Mouse (Mus musculus) heart, embryonic 15.5 days (tissue): Measurements from ENCODE around the gene Otc. TPM values are rescaled to one million over a fixed set of nuclear protein-coding genes. Genes with fewer than 3 reads are reported as not detected.

Source experiments
- ATAC-seq: fragments of 200-750 bp; cut with Nextera tagmentation; replicated peaks from 2 replicates; pipeline ENCODE4 v1.8.0; 2017; ENCODE audit warnings: low read depth, moderate TSS enrichment; ENCODE audit not compliant: insufficient number of reproducible peaks, insufficient read depth, low FRiP score
- H3K27ac ChIP-seq: fragments of 300-500 bp; sonication (generic); 2 replicates; pipeline ENCODE4 v1.5.1; 2015; ENCODE audit warnings: mild to moderate bottlenecking, inconsistent platforms
- H3K27me3 ChIP-seq: fragments of 300-500 bp; sonication (generic); 2 replicates; pipeline ENCODE4 v1.6.1; 2015; ENCODE audit warnings: inconsistent platforms
- H3K36me3 ChIP-seq: fragments of 300-500 bp; sonication (generic); 2 replicates; pipeline ENCODE4 v1.6.1; 2015; ENCODE audit warnings: mild to moderate bottlenecking, inconsistent platforms
- H3K4me1 ChIP-seq: fragments of 300-500 bp; sonication (generic); replicated peaks from 2 replicates; pipeline ENCODE4 v1.6.1; 2015; ENCODE audit warnings: inconsistent platforms
- H3K4me2 ChIP-seq: fragments of 300-500 bp; sonication (generic); 2 replicates; pipeline ENCODE4 v1.6.1; 2015; ENCODE audit warnings: inconsistent platforms, mild to moderate bottlenecking, moderate library complexity
- H3K4me3 ChIP-seq: fragments of 300-500 bp; sonication (generic); 2 replicates; pipeline ENCODE4 v1.5.1; 2015; ENCODE audit warnings: mild to moderate bottlenecking, inconsistent platforms
- H3K9ac ChIP-seq: fragments of 300-500 bp; sonication (generic); 2 replicates; pipeline ENCODE4 v1.6.1; 2015; ENCODE audit warnings: mild to moderate bottlenecking, inconsistent platforms
- H3K9me3 ChIP-seq: fragments of 300-500 bp; sonication (generic); replicated peaks from 2 replicates; pipeline ENCODE4 v1.6.1; 2016; ENCODE audit warnings: inconsistent platforms
- WGBS: fragments of 180-500 bp; shearing (Covaris S2); methylation state at CpG from one replicate; pipeline ENCODE4 v1.1.7; 2015; ENCODE audit warnings: mixed read lengths; 5-methylcytosine and 5-hydroxymethylcytosine counted together
- polyA plus RNA-seq: library from polyadenylated mRNA; unstranded; fragments of >200 nt; fragmentation: Nextera tagmentation; extraction: Ambion mirVana; gene quantifications from 2 replicates; pipeline ENCODE4 v1.2.1, GENCODE M21; 2015

The Otc gene
- 0.34 TPM in 1 of 2 replicates, not detected in the other for polyA plus RNA-seq

DNA sequence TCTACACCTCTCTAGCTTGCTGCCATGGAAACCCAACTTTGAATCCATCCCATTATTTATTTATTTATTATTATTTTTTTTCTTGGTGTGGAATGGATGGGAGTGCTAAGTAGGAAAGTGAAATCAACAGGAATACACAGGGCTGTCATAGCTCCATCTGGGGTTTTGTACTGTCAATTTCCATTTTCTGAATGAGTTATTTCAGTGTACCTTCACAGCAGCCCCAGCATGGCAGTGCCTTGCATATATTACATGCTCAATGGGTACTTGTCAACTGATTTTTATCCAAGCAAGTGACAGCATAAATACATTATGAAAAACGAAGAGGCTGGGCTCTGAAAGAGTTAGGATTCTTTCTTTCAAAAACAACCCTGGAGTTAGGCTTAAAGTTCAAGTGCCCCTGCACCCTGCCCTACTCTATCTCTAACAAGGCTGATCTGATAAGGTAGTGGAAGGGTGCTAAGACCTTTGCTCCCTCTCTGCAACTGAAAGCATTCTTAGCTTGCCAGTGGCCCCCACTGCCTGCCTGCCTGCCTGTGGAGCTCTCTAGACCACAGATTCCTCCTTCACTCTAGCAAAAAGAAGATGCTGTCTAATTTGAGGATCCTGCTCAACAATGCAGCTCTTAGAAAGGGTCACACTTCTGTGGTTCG is at the start of gene Otc:
Gene Otc, plus strand, starts transcription at position 454 of the 653 bp plus-strand sequence.
- Histone ChIP-seq H3K27ac (no peak within 1 kb of the TSS), H3K4me2 (no peak within 1 kb of the TSS), H3K9ac (no peak within 1 kb of the TSS), H3K36me3 (no peaks in the 10 kb centered on the region), H3K4me3 (no peak within 1 kb of the TSS), H3K4me1 (no peaks in the 10 kb centered on the region), H3K27me3 (no peaks in the 10 kb centered on the region), H3K9me3 (no peaks in the 10 kb centered on the region)
- no peak for ATAC-seq
- WGBS: 49% methylated on average over 2 of the region's 2 CpGs

DNA sequence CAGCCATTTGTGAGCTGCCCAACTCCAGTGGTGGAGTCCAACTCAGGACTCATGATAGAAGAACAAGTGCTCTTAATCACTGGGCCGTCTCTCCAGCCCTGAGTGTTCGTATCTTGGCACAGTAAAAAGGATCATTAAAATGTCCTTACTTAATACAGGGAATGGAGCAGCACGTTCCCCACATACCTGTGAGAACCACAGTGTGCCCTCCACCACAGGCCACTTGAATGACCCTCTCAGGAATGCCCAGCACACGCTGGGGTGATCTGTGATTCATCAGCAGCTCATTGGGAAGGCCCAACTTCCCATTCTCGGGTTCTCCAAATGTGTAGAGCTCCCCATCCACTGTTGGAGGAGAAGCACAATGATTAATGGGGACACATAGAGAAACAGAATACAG is 46.2 kb upstream of the Otc start:
- Histone ChIP-seq H3K4me2 (no peak overlapping the region), H3K27me3 (no peaks in the 10 kb centered on the region), H3K36me3 (no peaks in the 10 kb centered on the region; the same call in 1 of the 2 replicates), H3K4me1 (no peaks in the 10 kb centered on the region), H3K27ac (no peak overlapping the region), H3K9ac (no peak overlapping the region), H3K9me3 (no peaks in the 10 kb centered on the region), H3K4me3 (no peak overlapping the region)
- no peak for ATAC-seq
- 69% methylated on average over 5 of the region's 5 CpGs for WGBS

DNA sequence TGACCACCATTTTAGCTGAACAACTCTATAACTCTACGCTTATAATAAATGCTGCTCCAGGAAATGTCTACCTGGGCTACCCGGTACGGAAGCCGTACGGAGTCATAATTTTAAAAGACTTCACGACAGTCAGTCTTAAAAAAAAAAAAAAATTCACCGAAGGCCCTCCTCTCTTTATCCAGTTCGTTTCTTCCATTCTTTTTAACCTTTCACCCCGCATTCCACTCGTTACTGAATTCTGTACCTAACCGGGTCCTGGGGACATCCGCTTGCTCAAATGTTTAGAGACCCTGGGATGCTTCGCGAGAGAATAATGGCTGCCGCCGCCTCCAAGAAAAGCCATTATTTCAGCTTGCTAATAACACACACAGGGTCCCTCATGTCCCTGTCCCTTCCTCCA is 36.1 kb upstream of the Otc start:
- Histone ChIP-seq H3K9ac (peak overlapping the region; percentile 52), H3K27ac (peak overlapping the region; percentile 84), H3K9me3 (no peaks in the 10 kb centered on the region), H3K4me3 (peak overlapping the region; percentile 69), H3K36me3 (no peaks in the 10 kb centered on the region), H3K27me3 (no peaks in the 10 kb centered on the region), H3K4me2 (peak overlapping the region; percentile 53), H3K4me1 (no peaks in the 10 kb centered on the region)
- 16% methylated on average over 16 of the region's 16 CpGs for WGBS
- ATAC-seq: no peak

DNA sequence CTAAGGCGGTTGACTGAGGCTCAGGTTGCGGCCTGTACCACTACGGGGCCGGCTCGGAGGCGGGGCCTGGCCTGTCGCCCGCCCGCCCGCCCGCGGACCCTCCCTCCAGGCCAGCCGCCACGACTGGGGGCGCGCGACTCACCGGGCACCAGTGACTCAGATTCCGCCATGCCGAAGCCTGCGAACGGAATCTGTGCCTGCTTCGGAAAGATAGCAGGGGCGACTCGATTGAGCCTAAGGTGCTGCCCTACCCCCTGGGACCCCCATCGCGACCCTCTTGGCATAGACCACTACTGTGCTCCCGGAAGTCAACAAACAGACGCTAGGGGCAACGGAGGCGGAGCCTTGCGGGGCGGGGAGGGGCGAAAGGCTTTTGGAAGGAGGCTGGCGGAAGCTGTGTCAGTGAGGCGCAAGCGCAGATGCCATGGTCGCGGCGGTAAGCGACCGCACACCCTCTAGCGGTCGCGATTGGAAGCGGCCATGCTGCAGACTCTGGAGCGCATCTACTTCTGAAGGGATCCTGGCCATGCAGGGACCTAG is 35.6 kb upstream of the Otc start, which contains the start of gene Rpgr:
Gene Rpgr, minus strand, starts transcription at position 511 of the 540 bp plus-strand sequence.
- Histone ChIP-seq H3K4me3 (peak within 1 kb of the TSS; percentile 69), H3K9me3 (no peaks in the 10 kb centered on the region), H3K27ac (peak within 1 kb of the TSS; percentile 84), H3K27me3 (no peaks in the 10 kb centered on the region), H3K4me2 (peak within 1 kb of the TSS; percentile 53), H3K4me1 (no peaks in the 10 kb centered on the region), H3K9ac (peak within 1 kb of the TSS; percentile 52), H3K36me3 (no peaks in the 10 kb centered on the region)
- peak; percentile 99 for ATAC-seq
- 12% methylated on average over 39 of the region's 47 CpGs for WGBS

DNA sequence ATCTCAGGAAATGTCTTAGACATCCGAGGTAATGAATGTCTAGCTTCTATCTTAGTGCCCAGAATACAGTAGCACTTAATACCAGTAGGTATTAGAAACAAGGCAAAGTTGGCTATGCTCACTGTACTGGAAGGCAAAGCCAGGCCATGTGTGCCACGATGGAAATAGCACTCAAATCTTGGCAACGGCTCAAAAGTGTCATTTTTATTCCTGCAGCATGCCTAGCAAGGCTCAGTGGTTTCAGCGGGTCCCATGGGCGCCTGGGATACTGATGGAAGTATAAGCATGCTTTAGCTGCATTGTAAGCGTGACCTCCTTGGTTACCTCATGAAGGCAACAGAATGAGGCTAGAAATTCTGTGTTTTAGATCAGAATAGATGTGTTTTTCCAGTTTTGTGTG is 32.8 kb upstream of the Otc start:
- no peaks in the 10 kb centered on the region for H3K27me3 ChIP-seq
- H3K9ac ChIP-seq: no peak overlapping the region
- ATAC-seq: no peak
- H3K27ac ChIP-seq: no peak overlapping the region
- 45% methylated on average over 6 of the region's 6 CpGs for WGBS
- no peaks in the 10 kb centered on the region for H3K9me3 ChIP-seq
- H3K4me3 ChIP-seq: no peak overlapping the region
- no peak overlapping the region for H3K4me2 ChIP-seq
- H3K4me1 ChIP-seq: no peaks in the 10 kb centered on the region
- H3K36me3 ChIP-seq: no peaks in the 10 kb centered on the region

DNA sequence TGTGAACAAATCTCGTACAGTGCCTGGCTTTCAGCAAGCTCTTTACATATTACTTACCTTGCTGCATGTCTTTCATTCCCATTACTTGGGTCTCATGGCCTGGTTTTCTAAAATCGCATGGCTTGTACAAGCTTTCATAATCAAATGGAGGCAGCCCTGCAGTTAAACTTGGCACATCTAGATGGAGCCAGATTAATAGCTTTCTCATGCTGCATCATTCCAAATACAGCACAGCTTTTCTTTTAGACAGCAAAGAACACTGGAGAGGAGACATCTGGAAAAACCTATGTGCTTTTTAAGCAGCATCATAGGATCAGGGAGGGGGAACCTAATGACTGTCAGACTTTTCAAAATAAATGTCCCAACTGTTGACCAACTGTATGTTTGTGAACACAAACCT is 19.1 kb upstream of the Otc start:
- Histone ChIP-seq H3K4me3 (no peak overlapping the region), H3K27me3 (no peaks in the 10 kb centered on the region), H3K9me3 (no peaks in the 10 kb centered on the region), H3K4me1 (no peaks in the 10 kb centered on the region), H3K36me3 (no peaks in the 10 kb centered on the region), H3K4me2 (no peak overlapping the region), H3K27ac (no peak overlapping the region), H3K9ac (no peak overlapping the region)
- WGBS: 61% methylated on average over 2 of the region's 2 CpGs
- no peak for ATAC-seq

DNA sequence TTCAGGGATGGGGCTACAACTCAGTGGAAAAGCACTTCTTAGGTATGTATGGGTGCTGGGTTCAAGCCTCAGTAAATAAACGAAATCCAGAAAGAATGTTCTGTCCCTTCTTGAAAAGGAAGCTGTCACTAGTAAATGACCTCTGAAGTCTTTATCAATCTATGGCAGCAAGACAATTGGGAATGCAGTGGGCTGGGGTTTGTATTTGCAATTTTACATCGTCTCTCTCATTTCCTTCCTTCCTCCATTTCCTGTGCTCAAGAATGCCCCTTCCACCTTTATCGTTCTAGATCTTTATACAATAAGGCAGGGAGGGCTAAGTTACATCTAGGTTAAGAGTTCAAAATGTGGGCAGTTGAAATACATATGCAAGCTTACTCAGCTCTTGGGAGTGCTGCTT is 17.5 kb upstream of the Otc start:
- no peak overlapping the region for H3K9ac ChIP-seq
- no peak for ATAC-seq
- H3K36me3 ChIP-seq: no peaks in the 10 kb centered on the region
- 64% methylated on average over 3 of the region's 3 CpGs for WGBS
- H3K4me1 ChIP-seq: no peaks in the 10 kb centered on the region
- no peaks in the 10 kb centered on the region for H3K9me3 ChIP-seq
- H3K27me3 ChIP-seq: no peaks in the 10 kb centered on the region
- no peak overlapping the region for H3K4me2 ChIP-seq
- no peak overlapping the region for H3K4me3 ChIP-seq
- H3K27ac ChIP-seq: no peak overlapping the region

DNA sequence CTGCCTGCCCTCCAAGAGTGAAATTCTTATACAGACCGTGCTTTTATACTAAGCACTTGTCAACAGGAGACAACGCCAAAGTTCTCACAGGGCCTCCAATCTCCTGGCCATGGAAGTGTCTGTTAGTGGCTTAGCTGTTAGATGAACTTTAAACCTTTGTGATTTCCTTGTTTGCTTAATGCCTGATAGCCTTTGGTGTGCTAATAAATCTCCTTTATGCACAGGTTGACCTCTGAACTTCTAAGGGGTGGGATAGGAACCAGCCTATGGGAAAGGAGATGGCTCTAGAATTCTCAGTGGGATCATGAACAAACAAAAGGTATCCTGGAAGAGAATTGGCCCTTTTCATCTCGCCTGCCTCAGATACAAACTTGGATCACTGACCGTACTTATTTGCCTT is 12.6 kb upstream of the Otc start:
- WGBS: 63% methylated on average over 4 of the region's 4 CpGs
- no peak overlapping the region for H3K4me3 ChIP-seq
- H3K4me2 ChIP-seq: no peak overlapping the region
- no peaks in the 10 kb centered on the region for H3K9me3 ChIP-seq
- no peak for ATAC-seq
- H3K27me3 ChIP-seq: no peaks in the 10 kb centered on the region
- H3K4me1 ChIP-seq: no peaks in the 10 kb centered on the region
- no peak overlapping the region for H3K9ac ChIP-seq
- no peak overlapping the region for H3K27ac ChIP-seq
- no peaks in the 10 kb centered on the region for H3K36me3 ChIP-seq

DNA sequence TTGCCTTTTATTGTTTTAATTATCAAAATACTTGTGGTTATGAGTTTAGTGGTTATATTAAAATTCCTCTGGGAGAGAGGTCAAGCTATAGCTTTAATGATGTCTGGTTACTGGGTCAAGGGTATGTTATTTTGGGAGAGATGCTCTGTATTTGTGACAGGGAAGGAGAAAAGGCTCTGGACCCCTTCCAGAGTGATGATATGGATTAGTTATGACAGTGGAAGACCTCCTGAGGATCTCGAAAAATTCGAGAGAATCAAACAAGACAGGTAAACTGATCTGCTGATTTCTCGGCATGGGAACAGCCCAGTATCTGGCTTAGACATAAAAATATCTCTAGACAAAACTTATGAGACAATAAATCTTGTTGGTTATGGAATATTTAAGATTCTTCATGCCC is 8.2 kb upstream of the Otc start:
- no peak for ATAC-seq
- Histone ChIP-seq H3K4me3 (no peak overlapping the region), H3K9me3 (no peaks in the 10 kb centered on the region), H3K36me3 (no peaks in the 10 kb centered on the region), H3K9ac (no peak overlapping the region), H3K4me1 (no peaks in the 10 kb centered on the region), H3K27me3 (no peaks in the 10 kb centered on the region), H3K27ac (no peak overlapping the region), H3K4me2 (no peak overlapping the region)
- WGBS: 65% methylated on average over 3 of the region's 3 CpGs

DNA sequence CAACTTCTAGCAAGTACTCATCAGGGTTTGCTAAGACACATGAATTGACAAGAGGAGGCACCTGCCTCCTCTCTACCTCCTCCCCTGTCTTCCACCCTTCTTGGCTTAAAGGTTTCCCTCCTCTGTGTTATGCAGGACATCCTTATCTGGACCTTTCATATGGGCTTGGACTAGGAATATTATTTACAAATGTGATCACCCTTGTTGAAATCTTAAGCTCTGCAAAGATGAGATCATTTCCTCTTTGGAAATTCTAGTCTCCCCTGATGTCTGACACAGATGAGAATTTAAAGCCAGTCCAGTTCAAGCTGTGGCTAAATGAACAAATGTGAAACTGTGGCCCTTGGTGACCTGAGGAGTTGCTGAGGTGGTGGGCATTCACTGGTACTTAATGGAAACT is 748 bp upstream of the Otc start:
- H3K36me3 ChIP-seq: no peaks in the 10 kb centered on the region
- H3K27me3 ChIP-seq: no peaks in the 10 kb centered on the region
- no peak overlapping the region for H3K27ac ChIP-seq
- H3K9ac ChIP-seq: no peak overlapping the region
- H3K9me3 ChIP-seq: no peaks in the 10 kb centered on the region
- no peak for ATAC-seq
- no peak overlapping the region for H3K4me2 ChIP-seq
- no peak overlapping the region for H3K4me3 ChIP-seq
- H3K4me1 ChIP-seq: no peaks in the 10 kb centered on the region

DNA sequence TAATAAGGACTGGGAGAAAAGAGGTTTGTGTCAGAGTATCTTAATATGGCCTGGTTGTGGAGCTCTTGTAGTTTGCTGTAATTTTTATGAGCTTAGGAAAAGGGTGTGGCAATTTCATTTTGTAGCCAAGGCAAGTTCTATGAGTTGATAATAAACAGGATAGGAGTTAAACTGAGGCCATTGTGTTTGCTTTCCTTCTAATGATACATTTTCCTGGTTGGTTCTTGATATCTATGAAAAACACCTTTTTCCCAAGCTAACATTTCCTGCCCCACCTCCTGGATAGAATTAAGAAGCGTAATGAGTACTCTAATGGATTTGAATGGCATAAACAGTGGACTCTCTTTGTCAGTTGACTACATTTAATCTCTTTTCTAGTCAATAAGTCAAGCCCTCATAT is 5.7 kb downstream of the Otc start:
- ATAC-seq: no peak
- Histone ChIP-seq H3K9ac (no peak overlapping the region), H3K4me2 (no peak overlapping the region), H3K9me3 (no peaks in the 10 kb centered on the region), H3K27ac (no peak overlapping the region), H3K36me3 (no peaks in the 10 kb centered on the region), H3K4me3 (no peak overlapping the region), H3K27me3 (no peaks in the 10 kb centered on the region), H3K4me1 (no peaks in the 10 kb centered on the region)
- 81% methylated on average over 1 of the region's 1 CpGs for WGBS

DNA sequence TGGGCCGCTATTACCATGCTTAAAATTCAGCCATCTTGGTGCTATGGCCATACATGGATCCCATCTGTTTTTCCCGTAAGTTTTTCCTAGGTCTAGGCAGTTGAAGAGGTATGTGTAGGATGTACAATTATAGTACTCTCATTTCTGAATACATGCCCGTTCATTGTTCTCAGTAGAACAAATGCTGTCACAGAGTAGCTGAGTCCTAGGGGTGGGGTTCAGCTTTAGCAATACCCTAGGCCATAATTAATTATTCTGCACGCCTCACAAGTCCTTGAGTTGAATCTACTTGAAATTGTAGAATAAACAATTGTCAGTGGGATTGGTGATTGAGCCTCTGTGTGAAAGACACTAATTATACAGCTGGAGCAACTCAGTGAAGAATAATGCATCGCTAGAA is 6.2 kb downstream of the Otc start:
- 61% methylated on average over 5 of the region's 5 CpGs for WGBS
- H3K27ac ChIP-seq: no peak overlapping the region
- H3K4me1 ChIP-seq: no peaks in the 10 kb centered on the region
- H3K4me2 ChIP-seq: no peak overlapping the region
- H3K27me3 ChIP-seq: no peaks in the 10 kb centered on the region
- no peaks in the 10 kb centered on the region for H3K9me3 ChIP-seq
- ATAC-seq: no peak
- H3K9ac ChIP-seq: no peak overlapping the region
- no peaks in the 10 kb centered on the region for H3K36me3 ChIP-seq
- no peak overlapping the region for H3K4me3 ChIP-seq
